Mouse (Mus musculus) megakaryocyte progenitor cell, adult 5-6 weeks (primary cell): Measurements from ENCODE around the gene Clk2. TPM values are rescaled to one million over a fixed set of nuclear protein-coding genes. Genes with fewer than 3 reads are reported as not detected.
A peak's percentile ranks its signal among the peaks of the same experiment; 100 is the strongest.

Experiments used
- ATAC-seq: replicated peaks from 2 replicates; pipeline ENCODE4 v1.8.0; 2016; ENCODE audit warnings: mild to moderate bottlenecking, moderate TSS enrichment, inconsistent platforms; ENCODE audit not compliant: poor library complexity
- total RNA-seq, 2 experiments: library from RNA; stranded (forward) in 1 of 2; stranded (reverse) in 1 of 2; fragments of 157-497, 149-512 nt in 1 of 2; fragments of 200-1000 nt in 1 of 2; gene quantifications; 2 replicates each; pipeline versions ENCODE4 v1.2.3 to v1.2.4; 2015 to 2017

Gene Clk2
- total RNA-seq, 2 experiments from 2014 or later: 53.8 to 69.3 TPM

DNA sequence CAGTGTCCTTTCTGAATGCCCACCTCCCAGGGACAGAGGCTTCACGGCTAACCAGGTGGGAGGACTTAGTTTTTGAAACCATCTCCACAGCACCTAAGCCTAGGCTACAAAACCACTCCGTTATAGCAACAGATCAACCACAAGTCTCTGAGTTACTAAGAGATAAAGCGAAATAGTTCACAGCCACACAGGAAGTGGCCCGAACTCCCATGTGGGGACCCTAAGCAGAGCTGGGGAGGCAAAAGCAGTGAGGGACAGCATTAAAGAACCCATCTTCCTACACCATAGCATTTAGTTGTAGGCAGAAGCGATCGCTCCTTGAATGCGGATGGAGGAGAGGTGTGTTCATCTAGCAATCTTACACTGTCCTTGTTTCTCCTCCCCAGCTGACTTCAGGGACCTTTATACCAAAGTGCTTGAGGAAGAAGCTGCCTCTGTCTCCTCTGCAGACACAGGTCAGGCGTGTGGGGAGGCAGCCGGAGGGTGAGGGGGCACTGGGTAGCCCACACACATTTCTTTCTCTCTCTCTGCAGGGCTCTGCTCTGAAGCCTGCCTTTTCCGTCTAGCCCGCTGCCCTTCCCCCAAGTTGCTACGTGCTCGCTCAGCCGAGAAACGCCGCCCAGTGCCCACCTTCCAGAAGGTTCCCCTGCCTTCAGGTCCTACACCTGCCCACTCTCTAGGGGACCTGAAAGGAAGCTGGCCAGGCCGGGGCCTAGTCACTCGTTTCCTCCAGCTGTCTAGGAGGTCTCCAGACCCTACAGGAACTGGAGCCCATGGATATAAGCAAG, 23.3 kb downstream of the Clk2 start:
- no peak for ATAC-seq

- no peak for ATAC-seq
Observed at GRCm38 (mm10) chr3:89188478-89188875, 23.9 kb downstream of the Clk2 start.

DNA sequence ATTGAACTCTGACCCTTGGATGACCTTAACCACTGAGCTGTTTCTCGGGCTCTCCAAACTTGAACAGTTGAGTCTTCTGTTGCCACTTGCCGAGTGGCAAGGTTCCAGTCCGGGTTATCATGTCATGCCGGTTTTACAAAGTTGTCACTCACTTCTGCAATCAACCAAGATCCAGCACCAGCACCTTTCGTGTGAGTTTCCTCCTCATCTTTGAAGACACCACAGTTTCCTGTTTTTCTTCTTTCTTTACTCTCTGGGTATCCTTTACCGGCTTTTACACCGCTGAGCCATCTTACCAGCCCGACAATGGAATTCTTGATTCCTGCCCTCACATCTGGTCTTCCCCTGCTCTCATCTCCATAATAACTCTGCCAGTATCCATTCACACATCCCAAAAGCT, 25.8 kb downstream of the Clk2 start:
- ATAC-seq: peak; percentile 20; the same call in 1 of the 2 replicates

DNA sequence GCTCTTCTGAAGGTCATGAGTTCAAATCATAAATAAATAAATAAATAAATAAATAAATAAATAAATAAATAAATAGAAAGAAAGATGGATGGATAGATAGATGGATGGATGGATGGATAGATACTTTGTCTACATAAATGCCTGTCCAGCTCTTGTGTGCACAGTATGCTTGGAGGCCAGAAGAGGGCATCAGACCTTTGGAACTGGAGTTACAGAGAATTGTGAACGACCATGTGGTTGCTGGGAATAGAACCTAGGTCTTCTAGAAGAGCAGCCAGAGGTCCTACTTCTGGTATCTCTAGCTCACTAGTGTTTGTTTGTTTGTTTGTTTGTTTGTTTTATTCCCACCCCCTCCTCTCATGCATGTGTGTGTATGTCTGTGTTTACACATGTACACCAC, 28.8 kb downstream of the Clk2 start:
- ATAC-seq: no peak

- peak; percentile 64 for ATAC-seq
Observed at GRCm38 (mm10) chr3:89193853-89194252, 29.3 kb downstream of the Clk2 start.

GRCm38 (mm10) chr3:89195979-89196877, 31.6 kb downstream of the Clk2 start:
- ATAC-seq: peak; percentile 95

DNA sequence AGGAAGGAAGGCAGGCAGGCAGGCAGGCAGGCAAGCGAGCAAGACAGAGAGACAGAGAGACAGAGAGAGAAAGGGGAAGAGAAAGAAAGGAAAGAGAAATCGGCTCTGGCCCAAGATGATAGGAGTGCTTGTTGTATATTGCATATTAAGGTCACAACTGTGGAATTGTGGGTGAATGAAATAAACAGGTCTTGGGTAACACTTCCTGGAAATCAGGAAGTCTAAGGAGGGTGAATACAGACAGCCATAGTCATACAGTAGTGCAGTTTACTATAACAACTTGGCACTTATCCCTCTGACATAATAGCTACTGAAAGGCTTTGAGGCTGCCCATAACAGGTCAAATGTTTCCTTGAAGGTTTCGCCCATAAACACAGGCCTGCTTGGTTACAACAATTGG, 35.2 kb downstream of the Clk2 start:
- no peak; the same call in 1 of the 2 replicates for ATAC-seq

DNA sequence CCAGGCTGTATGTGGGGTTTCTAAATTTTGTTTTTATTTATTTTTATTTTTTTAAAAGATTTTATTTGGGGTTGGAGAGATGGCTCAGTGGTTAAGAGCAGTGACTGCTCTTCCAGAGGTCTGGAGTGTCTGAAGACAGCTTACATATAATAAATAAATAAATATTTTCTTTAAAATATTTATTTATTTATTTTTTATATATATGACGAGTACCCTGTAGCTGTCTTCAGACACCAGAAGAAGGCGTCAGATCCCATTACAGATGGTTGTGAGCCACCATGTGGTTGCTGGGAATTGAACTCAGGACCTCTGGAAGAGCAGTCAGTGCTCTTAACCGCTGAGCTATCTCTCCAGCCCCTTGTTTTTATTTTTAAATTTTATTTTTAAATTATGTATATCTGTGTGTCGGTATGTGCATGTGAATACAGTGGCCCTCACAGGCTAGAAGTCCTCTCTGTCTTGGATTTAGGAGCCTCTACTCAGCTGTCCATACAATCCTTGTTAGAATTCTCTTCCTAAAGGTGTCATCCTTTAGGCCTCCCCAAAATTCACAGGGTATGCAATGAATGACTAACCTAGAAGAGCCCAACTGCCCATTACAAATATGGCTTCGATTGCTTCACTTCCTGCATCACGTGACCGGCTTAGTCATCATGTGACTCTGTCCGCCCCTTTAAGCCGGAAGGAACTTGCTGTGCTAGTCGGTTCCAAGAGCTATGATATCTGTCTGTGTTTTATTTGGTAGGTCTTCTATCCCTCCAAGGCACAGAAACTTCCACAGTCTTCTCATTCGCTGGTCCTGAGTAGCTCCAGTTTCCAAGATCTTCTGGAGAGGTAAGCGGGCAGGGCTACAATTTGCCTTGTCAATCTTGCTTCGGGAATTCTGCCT, 37.9 kb downstream of the Clk2 start, which contains the start of gene Gba:
Gba (plus strand) TSS at position 676 of the 889 bp plus-strand sequence.
- peak; percentile 93 for ATAC-seq

- no peak for ATAC-seq
Observed at GRCm38 (mm10) chr3:89203142-89203514, 38.5 kb downstream of the Clk2 start.

- ATAC-seq: no peak
Observed at GRCm38 (mm10) chr3:89206079-89206478, 41.5 kb downstream of the Clk2 start.

- ATAC-seq: no peak
Observed at GRCm38 (mm10) chr3:89206695-89207094, 42.1 kb downstream of the Clk2 start.

DNA sequence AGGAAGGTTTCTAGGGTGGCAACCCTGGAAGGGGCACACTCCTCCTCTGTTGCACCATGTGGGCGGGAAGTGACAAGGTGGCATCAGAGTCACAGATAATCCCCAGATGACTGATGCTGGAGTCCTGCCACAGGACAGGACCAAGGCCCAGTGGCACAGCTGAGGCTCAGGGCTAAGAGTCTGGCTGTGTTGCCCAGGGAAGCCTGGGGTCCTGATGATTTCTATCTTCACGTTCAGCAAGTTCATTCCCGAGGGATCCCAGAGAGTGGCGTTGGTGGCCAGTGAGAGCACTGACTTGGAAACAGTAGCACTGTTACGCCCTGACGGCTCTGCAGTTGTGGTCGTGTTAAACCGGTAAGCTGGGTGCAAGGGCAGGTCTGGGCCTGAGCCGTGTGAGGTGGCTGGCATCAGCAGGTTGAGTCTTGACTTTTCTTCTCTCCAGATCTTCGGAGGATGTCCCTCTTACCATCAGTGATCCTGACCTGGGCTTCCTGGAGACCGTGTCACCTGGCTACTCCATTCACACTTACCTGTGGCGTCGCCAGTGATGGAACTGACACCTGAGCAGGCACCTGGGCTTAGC, 43.6 kb downstream of the Clk2 start:
- no peak for ATAC-seq

GRCm38 (mm10) chr3:89208736-89209135, 44.1 kb downstream of the Clk2 start:
- ATAC-seq: no peak

DNA sequence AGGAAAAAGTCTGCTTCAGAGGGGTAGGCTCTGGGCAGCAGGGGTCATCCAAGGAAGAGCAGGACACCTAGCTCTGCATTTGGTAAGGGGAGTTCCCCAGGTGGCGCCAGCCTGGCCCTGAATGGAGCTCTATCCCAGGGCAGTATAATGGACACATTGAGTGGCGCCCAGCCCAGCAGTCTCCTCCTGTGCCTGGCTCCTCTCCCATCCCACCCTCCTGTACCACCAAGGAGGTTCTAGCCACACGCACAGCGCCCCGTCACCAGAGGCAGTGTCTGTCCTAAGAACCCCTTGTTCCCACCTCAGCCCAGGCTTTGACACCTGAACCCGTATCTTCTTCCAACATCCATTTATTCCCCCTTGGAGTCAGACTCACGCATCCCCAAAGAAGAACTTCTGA, 45.1 kb downstream of the Clk2 start:
- ATAC-seq: no peak

DNA sequence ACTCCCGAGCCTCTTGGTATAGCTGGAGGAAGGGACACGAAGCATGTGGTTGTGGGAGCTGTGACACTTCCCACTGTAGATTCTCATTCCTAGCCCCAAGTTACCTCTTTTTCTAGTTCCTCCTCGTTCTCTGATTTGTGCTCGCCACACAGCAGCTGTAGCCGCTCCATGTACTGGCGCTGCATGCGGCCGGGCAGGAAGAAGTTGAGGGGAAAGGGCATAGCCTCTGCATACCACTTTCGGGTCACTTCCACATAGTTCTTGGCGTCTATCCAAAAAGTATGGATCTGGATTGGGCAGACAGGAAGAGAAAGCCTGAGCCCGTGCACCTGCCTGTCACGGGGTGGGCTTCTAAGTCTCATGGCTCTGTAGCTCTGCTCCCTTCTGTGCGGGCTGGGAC, 45.6 kb downstream of the Clk2 start:
- ATAC-seq: no peak

DNA sequence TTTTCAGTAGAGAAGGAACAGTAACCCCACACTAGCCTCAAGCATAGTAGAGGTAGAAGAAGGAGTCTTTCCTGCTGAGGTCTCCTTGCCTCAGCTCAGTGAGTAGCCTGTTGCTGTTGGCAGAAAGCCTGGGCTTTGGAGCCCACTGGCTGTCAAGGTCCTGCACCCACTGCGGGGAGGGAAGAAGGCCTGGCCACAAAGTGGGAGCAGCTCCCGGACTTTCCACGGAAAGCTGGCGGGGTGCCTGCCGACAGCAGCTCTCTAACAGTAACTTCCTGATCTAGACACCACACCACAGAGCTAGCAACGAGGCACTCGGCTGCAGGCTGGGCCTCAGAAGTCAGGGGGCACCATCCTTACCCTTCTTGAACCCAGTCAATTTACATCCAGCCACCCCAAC, 46.1 kb downstream of the Clk2 start:
- no peak for ATAC-seq

DNA sequence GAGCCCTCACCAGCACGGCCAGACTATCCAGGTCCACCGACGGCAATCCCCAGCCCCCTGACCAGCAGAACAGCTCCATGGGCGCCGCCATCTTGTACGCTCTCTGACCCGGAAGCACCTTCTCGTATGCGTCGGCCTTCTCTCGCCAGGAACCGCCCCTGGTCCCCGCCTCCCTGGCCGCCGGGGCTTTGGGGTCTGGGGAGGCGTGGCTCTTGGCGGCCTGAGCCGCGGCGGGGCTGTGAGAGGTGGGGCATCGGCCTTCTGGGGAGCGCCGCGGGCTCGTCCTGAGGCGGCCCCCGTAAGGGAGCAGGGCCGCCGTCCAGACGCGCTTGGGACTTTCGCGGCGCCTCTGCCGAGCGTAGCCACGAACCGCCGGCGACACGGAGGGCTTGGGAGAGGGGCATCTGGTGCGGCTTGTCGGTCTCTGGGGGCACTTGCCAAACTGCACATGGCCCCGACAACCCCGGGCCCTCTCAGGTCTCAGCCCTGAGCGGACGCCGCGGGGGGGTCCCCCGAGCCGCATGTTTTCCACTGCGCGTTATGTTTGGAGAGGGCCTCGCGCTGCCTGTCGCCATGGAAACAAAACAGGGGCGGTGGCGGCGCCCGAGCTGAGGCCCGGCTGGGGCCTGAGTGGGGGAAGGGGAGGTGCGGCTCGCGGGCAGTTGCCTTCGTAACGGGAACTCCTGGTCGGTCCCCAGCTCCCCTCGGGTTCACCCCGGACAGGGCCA, 49.4 kb downstream of the Clk2 start:
- ATAC-seq: peak; percentile 84

GRCm38 (mm10) chr3:89214681-89215411, 50.3 kb downstream of the Clk2 start, which contains the start of gene Thbs3:
Gene Thbs3 (plus strand): TSS chr3:89215180.
- ATAC-seq: no peak

- peak; percentile 78 for ATAC-seq
Observed at GRCm38 (mm10) chr3:89215853-89216252, 51.3 kb downstream of the Clk2 start.
